Mouse (Mus musculus) left cerebral cortex, adult 2 months (tissue): ENCODE data around the gene Klhl7. TPM values are rescaled to one million over a fixed set of nuclear protein-coding genes. Genes with fewer than 3 reads are reported as not detected.

Experiments used
- DNase-seq, 2 experiments: peaks; one replicate each; pipeline ENCODE4 v3.0.0; 2021 to 2022; ENCODE audit warnings: low spot score in 2 of 2, mixed read lengths in 1 of 2; ENCODE audit errors: extremely low spot score in 1 of 2
- H3K27ac ChIP-seq: fragments of 200-600 bp; 2 replicates; pipeline ENCODE4 v1.8.1; 2022
- H3K4me3 ChIP-seq: fragments of 200-600 bp; 2 replicates; pipeline ENCODE4 v1.8.1; 2022
- CTCF ChIP-seq: fragments of 200-600 bp; IDR thresholded peaks from 2 replicates; pipeline ENCODE4 v1.8.1; 2022; ENCODE audit warnings: antibody characterized with exemption, mild to moderate bottlenecking, moderate library complexity
- intact Hi-C: fragments of 180-260 bp; cut with DNase I; formaldehyde crosslinking; loops from one replicate; pipeline ENCODE4 v1.15.1; 2025
- total RNA-seq, 2 experiments: library from RNA; stranded (reverse); gene quantifications; 2 replicates each; pipeline ENCODE4 v1.2.3; 2021

Gene Klhl7
- total RNA-seq, 2 experiments from 2014 or later, result 88.2 TPM

GRCm38 (mm10) chr5:24188476-24188875 is 88.1 kb downstream of the Klhl7 start:
- TF ChIP-seq CTCF, result no peak
- intact Hi-C loops, result no loop called here
- Histone ChIP-seq H3K27ac (no peak overlapping the region), H3K4me3 (no peak overlapping the region)
- no peak for DNase-seq

- no peak for DNase-seq
- no peak for TF ChIP-seq CTCF
- no peak overlapping the region for H3K4me3 ChIP-seq
- H3K27ac ChIP-seq, result no peak overlapping the region
- intact Hi-C loops, result no loop called here
Observed at GRCm38 (mm10) chr5:24191821-24192220, 91.4 kb downstream of the Klhl7 start.

GRCm38 (mm10) chr5:24201006-24201405 is 100.6 kb downstream of the Klhl7 start:
- intact Hi-C loops, result no loop called here
- TF ChIP-seq CTCF, result no peak
- Histone ChIP-seq H3K27ac (no peak overlapping the region), H3K4me3 (no peak overlapping the region)
- no peak for DNase-seq

- DNase-seq, result peak in 1 of 2 experiments; percentile 11
- TF ChIP-seq CTCF, result no peak
- Histone ChIP-seq H3K27ac (no peak overlapping the region), H3K4me3 (no peak overlapping the region)
- intact Hi-C loops, result no loop called here
Observed at GRCm38 (mm10) chr5:24202492-24202891, 102.1 kb downstream of the Klhl7 start.

GRCm38 (mm10) chr5:24203266-24203665 is 102.9 kb downstream of the Klhl7 start:
- H3K27ac ChIP-seq, result no peak overlapping the region
- no peak for TF ChIP-seq CTCF
- no peak for DNase-seq
- H3K4me3 ChIP-seq, result no peak overlapping the region
- intact Hi-C loops, result no loop called here

- TF ChIP-seq CTCF, result no peak
- Histone ChIP-seq H3K4me3 (no peak overlapping the region), H3K27ac (no peak overlapping the region)
- DNase-seq, result no peak
- intact Hi-C loops, result loop anchor here (2.0 kb wide), 1 partner anchor 19 kb away; no protein-coding TSS in a partner anchor
Observed at GRCm38 (mm10) chr5:24207965-24208364, 107.6 kb downstream of the Klhl7 start.

DNA sequence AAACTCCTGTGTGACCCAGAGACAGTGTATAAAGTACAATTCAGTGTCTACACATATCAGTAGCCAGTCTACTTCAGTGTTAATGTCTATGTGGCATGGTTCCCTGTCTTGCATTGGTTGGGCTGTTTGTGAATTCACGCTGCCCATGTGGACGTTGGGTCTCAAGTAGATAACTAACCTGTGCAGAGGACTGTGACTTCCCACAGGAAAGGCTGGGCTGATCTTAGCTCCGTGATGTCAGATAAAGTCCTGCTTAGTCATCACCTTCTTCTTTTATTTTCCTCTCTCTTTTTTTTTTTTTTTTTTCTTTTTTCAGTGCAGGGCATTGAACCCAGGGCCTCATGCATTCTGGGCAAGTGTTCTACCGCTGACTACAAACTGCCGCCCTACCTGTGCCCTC is 108.1 kb downstream of the Klhl7 start:
- DNase-seq, result no peak
- no peak overlapping the region for H3K4me3 ChIP-seq
- TF ChIP-seq CTCF, result no peak
- intact Hi-C loops, result loop anchor here (2.0 kb wide), 1 partner anchor 18 kb away; no protein-coding TSS in a partner anchor
- no peak overlapping the region for H3K27ac ChIP-seq

Other genes with a start within 250 kb of the Klhl7 start
- gene Fam126a, start 69.9 kb upstream of the Klhl7 start, total RNA-seq, result 10 to 100 TPM; 14.9 to 19.6 TPM
- 10 to 100 TPM; 10.6 to 12.6 TPM for gene Nupl2, start 64.4 kb downstream of the Klhl7 start, total RNA-seq